Mouse (Mus musculus): ENCODE measurements around the gene Gm49510. TPM values are rescaled to one million over a fixed set of nuclear protein-coding genes. Genes with fewer than 3 reads are reported as not detected.
A peak's percentile ranks its signal among the peaks of the same experiment; 100 is the strongest.

The Gm49510 gene
- polyA plus RNA-seq (2012; ENCODE audit: insufficient read depth, insufficient read length, missing spikeins): not detected in 2 replicates

DNA sequence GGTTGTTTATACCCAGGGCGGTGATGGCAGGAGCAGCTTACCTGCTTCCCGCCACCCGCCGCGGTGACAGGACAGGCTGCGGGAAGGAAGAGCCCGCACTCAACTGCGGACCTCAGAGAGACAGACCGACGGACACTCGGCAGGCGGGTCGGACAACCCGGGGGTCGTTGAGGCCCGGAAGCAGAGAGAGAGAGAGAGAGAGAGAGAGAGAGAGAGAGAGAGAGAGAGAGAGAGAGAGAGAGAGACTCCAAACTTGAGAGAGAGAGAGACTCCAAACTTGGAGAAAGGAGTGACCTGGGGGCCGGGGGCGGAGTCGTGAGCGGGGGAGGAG is at the start of gene Gm49510:
Gene Gm49510 (plus strand): TSS at position 259 of the 331 bp plus-strand sequence.
- Histone ChIP-seq H3K4me1 (ENCODE audit: control insufficient read depth, insufficient read depth, low read length) (peaks cover 40% of the 10 kb centered on the region), H3K4me3 (ENCODE audit: insufficient read depth, low read length) (peak within 1 kb of the TSS; percentile 77), H3K27ac (ENCODE audit: insufficient read depth, low read depth, low read length) (peak within 1 kb of the TSS; percentile 89)
- TF ChIP-seq CTCF (IDR thresholded peaks at IDR 0.05; ENCODE audit: low read depth, low read length) (no peak), POLR2A (IDR thresholded peaks at IDR 0.05; ENCODE audit: borderline replicate concordance, low read depth, low read length) (no peak)

DNA sequence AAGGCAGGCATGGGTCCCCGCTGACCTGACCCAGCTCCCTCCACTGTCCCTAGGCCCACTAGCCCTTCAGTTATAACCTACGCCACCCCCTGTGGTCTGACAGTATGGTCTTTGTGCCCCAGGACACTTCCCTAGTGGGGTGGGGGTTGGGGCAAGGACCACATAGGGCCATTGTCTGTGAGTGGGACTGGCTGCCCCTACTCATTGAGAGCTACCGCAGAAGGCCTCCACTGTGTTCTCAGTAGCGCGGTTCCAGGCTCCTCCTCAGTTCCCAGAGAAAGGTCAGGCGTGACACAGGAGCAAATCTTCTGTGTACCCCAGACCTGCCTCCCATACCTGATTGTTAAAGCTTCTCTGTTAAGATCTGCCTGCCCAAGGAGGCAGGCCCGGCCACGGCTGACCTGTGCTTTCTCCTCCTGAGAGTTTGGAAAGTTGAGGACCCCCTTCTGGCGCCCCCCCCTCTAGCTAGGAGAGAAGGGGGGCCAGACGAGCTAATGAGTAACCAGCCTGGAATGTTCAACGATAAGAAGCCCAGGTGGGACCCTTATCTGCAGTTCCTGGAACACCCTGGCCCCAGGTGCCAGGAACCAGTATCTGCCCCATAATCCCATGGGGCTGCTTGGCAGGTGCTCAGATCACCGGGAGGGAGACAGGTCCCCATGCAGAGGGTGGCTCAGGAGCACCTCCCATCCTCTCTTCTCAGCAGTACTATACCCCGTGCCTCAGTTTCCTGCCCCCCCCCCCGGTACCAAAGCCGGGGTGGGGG is 49.2 kb upstream of the Gm49510 start:
- Histone ChIP-seq H3K4me1 (ENCODE audit: control insufficient read depth, insufficient read depth, low read length) (no peaks in the 10 kb centered on the region), H3K4me3 (ENCODE audit: insufficient read depth, low read length) (no peak overlapping the region), H3K27ac (ENCODE audit: insufficient read depth, low read depth, low read length) (no peak overlapping the region)
- TF ChIP-seq CTCF (IDR thresholded peaks at IDR 0.05; ENCODE audit: low read depth, low read length) (no peak), POLR2A (IDR thresholded peaks at IDR 0.05; ENCODE audit: borderline replicate concordance, low read depth, low read length) (no peak)

DNA sequence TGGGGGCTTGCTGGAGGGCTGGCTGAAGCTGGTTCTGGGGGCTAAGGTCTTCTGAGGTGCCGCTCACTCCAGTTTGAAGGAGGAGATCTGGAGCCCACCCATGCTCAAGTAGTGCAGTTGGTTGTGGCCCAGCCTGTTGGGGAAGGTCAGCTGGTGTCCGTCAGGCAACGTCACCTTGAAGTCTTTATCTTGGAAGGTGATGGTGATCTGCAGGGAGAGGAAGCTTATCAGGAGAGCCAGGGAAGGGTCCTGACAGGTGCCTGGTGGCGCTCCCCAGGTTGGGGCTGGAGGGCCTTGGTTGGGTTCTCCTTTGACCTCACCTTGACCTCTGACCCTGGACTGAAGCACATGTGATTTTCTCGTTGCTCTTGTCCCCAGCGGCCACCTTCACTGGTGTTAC is 48.5 kb upstream of the Gm49510 start:
- no peak for TF ChIP-seq CTCF (IDR thresholded peaks at IDR 0.05; ENCODE audit: low read depth, low read length)
- TF ChIP-seq POLR2A (IDR thresholded peaks at IDR 0.05; ENCODE audit: borderline replicate concordance, low read depth, low read length): no peak
- Histone ChIP-seq H3K4me3 (ENCODE audit: insufficient read depth, low read length) (no peak overlapping the region), H3K4me1 (ENCODE audit: control insufficient read depth, insufficient read depth, low read length) (no peaks in the 10 kb centered on the region), H3K27ac (ENCODE audit: insufficient read depth, low read depth, low read length) (no peak overlapping the region)

DNA sequence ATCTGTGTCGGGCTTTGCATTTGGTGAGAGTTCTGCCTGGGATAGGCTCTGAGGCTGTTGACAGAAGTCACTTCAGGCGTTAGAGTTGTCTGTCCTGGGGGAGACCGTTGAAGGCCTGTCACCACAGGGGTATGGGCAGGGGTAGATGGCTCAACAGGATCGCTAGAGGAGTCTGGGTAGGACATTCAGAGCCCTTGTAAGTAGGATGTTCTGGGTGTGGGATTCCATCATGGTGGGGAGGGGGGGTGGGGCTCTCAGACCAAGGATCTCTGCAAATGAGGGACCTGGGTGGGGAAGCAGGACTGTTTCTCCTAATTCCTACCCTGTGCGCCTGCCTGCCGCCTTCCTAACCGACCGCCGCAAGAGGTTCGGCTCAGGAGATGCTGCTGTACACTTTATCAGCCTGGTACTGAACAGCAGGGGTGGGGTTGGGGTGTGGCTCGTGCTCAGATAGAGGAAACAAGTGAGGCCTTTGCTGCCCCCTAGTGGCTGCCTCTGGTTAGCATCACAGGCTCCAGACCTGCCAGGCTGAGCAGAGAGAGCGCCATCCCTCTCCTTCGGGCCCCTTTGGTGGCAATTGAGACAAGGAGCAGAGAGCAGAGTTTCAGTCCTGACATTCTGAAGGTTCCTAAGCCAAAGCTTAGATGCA is 47.8 kb upstream of the Gm49510 start:
- Histone ChIP-seq H3K27ac (ENCODE audit: insufficient read depth, low read depth, low read length) (no peak overlapping the region), H3K4me1 (ENCODE audit: control insufficient read depth, insufficient read depth, low read length) (no peaks in the 10 kb centered on the region), H3K4me3 (ENCODE audit: insufficient read depth, low read length) (no peak overlapping the region)
- no peak for TF ChIP-seq POLR2A (IDR thresholded peaks at IDR 0.05; ENCODE audit: borderline replicate concordance, low read depth, low read length)
- TF ChIP-seq CTCF (IDR thresholded peaks at IDR 0.05; ENCODE audit: low read depth, low read length): peak; percentile 72

DNA sequence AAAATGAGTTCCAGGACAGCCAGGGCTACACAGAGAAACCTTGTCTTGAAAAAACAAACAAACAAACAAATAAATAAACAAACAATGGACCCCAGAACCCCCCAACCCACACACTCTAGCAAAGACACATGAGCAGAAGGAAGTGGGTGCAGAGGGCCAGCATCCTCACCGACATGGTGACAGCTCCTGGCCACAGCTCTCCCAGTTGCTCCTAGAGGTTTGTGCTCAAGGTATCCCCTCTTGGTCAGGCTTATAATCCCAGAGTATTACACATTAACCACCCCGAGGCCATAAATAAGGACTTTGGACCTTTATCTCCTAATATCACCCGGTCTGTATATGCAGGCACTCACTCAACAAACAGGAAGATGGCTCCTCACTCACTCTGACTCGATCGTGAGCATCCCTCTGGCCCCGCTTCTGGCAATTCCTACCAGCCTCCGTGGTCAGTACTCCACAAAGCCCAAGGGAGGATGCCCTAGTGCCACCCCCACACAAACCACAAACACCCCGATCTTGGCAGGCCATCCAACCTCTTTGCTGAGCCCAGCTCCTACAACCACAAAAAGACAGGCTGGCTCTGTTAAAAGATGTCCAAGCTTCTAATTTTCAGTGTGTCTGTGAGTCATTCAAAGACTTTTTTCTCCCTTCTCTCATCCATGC is 44.0 kb upstream of the Gm49510 start, which contains the start of gene Lgals2:
Gene Lgals2 (minus strand): TSS at position 227 of the 663 bp plus-strand sequence.
- H3K27ac ChIP-seq (ENCODE audit: insufficient read depth, low read depth, low read length): no peak within 1 kb of the TSS
- no peak within 1 kb of the TSS for H3K4me3 ChIP-seq (ENCODE audit: insufficient read depth, low read length)
- TF ChIP-seq POLR2A (IDR thresholded peaks at IDR 0.05; ENCODE audit: borderline replicate concordance, low read depth, low read length) (no peak), CTCF (IDR thresholded peaks at IDR 0.05; ENCODE audit: low read depth, low read length) (no peak)
- peaks cover 16% of the 10 kb centered on the region for H3K4me1 ChIP-seq (ENCODE audit: control insufficient read depth, insufficient read depth, low read length)

DNA sequence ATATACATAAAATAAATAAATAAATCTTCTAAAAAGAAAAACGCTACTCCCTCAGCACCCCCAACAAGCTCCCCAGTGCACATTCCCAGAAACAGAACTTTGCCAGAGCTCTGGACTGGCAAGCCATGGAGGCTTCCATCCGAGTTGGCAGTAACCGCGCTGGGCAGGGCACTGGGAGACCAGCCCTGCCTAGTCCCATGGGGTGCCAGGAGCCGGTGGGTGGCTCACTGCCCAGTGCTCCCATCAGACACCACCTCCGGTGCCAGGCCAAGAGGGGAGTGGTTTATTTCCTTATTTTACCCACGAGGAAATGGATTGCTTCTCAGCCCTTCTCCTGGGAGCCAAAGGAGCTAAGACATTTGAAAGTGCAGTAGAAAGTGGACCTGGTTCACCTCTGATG is 42.5 kb upstream of the Gm49510 start:
- H3K27ac ChIP-seq (ENCODE audit: insufficient read depth, low read depth, low read length): no peak overlapping the region
- H3K4me1 ChIP-seq (ENCODE audit: control insufficient read depth, insufficient read depth, low read length): peaks cover 20% of the 10 kb centered on the region
- TF ChIP-seq POLR2A (IDR thresholded peaks at IDR 0.05; ENCODE audit: borderline replicate concordance, low read depth, low read length): no peak
- TF ChIP-seq CTCF (IDR thresholded peaks at IDR 0.05; ENCODE audit: low read depth, low read length): no peak
- H3K4me3 ChIP-seq (ENCODE audit: insufficient read depth, low read length): no peak overlapping the region

DNA sequence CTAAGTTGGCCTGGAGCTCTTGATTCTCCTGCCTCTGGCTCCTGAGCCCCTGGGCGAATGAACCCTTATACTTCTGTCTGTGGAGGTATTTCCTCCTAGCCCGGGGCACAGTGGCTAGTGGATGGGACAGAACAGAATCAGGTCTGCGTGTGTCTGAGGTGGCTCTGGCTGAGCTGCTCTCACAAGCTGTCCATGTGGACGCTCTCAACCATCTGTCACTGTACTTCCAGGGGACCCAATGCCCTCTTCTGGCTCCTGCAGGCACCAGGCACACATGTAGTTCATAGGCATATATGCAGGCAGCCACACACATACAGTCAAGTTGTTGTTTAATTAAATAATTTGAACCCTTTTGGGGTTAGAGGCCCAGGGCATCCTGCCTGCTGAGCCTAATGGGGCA is 40.2 kb upstream of the Gm49510 start:
- H3K4me3 ChIP-seq (ENCODE audit: insufficient read depth, low read length): no peak overlapping the region
- H3K27ac ChIP-seq (ENCODE audit: insufficient read depth, low read depth, low read length): peak overlapping the region; percentile 28; the same call in 1 of the 2 replicates
- peaks cover 40% of the 10 kb centered on the region for H3K4me1 ChIP-seq (ENCODE audit: control insufficient read depth, insufficient read depth, low read length)
- no peak for TF ChIP-seq CTCF (IDR thresholded peaks at IDR 0.05; ENCODE audit: low read depth, low read length)

DNA sequence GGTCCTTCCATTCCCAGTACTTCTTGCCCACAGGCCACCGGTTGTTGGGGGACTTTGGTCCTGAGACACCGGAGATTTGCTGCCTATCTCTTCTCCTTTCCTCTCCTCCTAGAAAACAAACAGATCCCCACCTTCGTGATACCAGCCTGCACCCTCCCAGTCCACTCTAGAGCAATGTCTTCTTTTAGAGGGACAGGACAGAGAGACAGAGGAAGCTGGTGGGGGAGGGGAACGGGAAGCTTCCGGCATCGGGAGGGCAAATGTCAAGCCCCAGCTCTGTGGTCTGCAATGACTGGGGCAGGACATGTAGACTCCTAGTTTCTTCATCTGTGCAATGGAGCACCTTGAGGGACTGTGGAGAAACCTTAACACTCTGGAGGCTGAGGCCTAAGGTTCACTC is 39.8 kb upstream of the Gm49510 start:
- no peak overlapping the region for H3K4me3 ChIP-seq (ENCODE audit: insufficient read depth, low read length)
- peaks cover 45% of the 10 kb centered on the region for H3K4me1 ChIP-seq (ENCODE audit: control insufficient read depth, insufficient read depth, low read length)
- H3K27ac ChIP-seq (ENCODE audit: insufficient read depth, low read depth, low read length): peak overlapping the region; percentile 28; the same call in 1 of the 2 replicates
- TF ChIP-seq POLR2A (IDR thresholded peaks at IDR 0.05; ENCODE audit: borderline replicate concordance, low read depth, low read length): no peak
- TF ChIP-seq CTCF (IDR thresholded peaks at IDR 0.05; ENCODE audit: low read depth, low read length): no peak

DNA sequence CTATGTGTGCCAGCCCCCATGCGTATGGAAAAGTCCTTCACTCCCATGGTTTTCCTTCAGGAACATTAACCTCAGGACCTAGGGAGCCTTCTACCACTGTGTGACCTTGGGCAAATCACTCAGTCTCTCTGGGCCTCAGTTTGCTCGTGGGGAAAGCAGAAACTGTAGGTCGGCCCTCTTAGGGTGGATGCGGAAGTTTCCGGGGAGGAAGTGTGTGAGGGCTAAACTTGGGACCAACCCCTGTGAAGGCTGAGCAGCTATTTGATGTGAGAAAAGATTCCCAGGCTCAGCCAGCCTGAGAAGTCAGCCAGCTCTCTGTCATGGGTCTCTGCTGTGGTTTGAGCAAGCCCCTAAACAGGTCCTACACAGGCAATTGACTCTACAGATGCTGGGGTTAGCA is 37.2 kb upstream of the Gm49510 start:
- peaks cover 44% of the 10 kb centered on the region for H3K4me1 ChIP-seq (ENCODE audit: control insufficient read depth, insufficient read depth, low read length)
- no peak overlapping the region for H3K4me3 ChIP-seq (ENCODE audit: insufficient read depth, low read length)
- H3K27ac ChIP-seq (ENCODE audit: insufficient read depth, low read depth, low read length): peak overlapping the region; percentile 82
- TF ChIP-seq POLR2A (IDR thresholded peaks at IDR 0.05; ENCODE audit: borderline replicate concordance, low read depth, low read length) (no peak), CTCF (IDR thresholded peaks at IDR 0.05; ENCODE audit: low read depth, low read length) (no peak)

DNA sequence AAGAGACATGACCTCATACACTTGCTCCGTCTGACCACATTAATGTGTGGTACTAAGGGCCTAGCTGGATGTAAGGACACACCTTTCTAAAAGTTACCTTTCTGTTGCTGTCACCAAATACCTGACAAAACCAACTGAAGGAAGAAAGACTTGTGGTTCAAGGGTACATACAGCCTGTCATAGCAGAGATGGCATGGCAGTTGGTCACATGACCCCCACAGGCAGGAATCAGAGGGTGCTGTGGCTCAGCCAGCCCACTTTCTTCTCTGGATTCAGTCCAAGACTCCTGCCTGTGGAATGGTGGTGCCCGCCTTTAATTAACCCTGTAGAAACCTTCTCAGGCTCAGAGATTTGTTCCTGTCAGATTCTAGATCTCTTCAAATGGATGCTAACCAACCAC is 36.3 kb upstream of the Gm49510 start:
- H3K27ac ChIP-seq (ENCODE audit: insufficient read depth, low read depth, low read length): peak overlapping the region; percentile 82

More for the DNA sequence above, 36.3 kb upstream of the Gm49510 start:
- H3K4me1 ChIP-seq (ENCODE audit: control insufficient read depth, insufficient read depth, low read length): peaks cover 44% of the 10 kb centered on the region
- TF ChIP-seq POLR2A (IDR thresholded peaks at IDR 0.05; ENCODE audit: borderline replicate concordance, low read depth, low read length) (no peak), CTCF (IDR thresholded peaks at IDR 0.05; ENCODE audit: low read depth, low read length) (no peak)
- peak overlapping the region; percentile 51; the same call in 1 of the 2 replicates for H3K4me3 ChIP-seq (ENCODE audit: insufficient read depth, low read length)

All from bone marrow macrophage, adult 2 months (primary cell).